Mouse (Mus musculus): ENCODE measurements around the gene Mylk.

Mylk gene

GRCm38 (mm10) chr16:35013501-35013900, 268.5 kb downstream of the Mylk start:
- DNase-seq (ENCODE audit: extremely low read depth, low read depth, low spot score) = no peak

GRCm38 (mm10) chr16:35016491-35016890, 271.5 kb downstream of the Mylk start:
- DNase-seq (ENCODE audit: extremely low read depth, low read depth, low spot score) = no peak

GRCm38 (mm10) chr16:35018470-35018974, 273.5 kb downstream of the Mylk start:
- DNase-seq (ENCODE audit: extremely low read depth, low read depth, low spot score) = peak; percentile 96

GRCm38 (mm10) chr16:35021903-35022241, 276.9 kb downstream of the Mylk start:
- peak; percentile 65 for DNase-seq (ENCODE audit: extremely low read depth, low read depth, low spot score)

GRCm38 (mm10) chr16:35022242-35023137, 277.5 kb downstream of the Mylk start, which contains the start of gene Hacd2:
Gene Hacd2 (plus strand): TSS chr16:35022428.
- no peak for DNase-seq (ENCODE audit: extremely low read depth, low read depth, low spot score)

GRCm38 (mm10) chr16:35023138-35023735, 278.2 kb downstream of the Mylk start:
- DNase-seq (ENCODE audit: extremely low read depth, low read depth, low spot score) = no peak

GRCm38 (mm10) chr16:35024300-35024699, 279.3 kb downstream of the Mylk start:
- no peak for DNase-seq (ENCODE audit: extremely low read depth, low read depth, low spot score)

GRCm38 (mm10) chr16:35025347-35025746, 280.3 kb downstream of the Mylk start:
- DNase-seq (ENCODE audit: extremely low read depth, low read depth, low spot score) = no peak

- no peak for DNase-seq (ENCODE audit: extremely low read depth, low read depth, low spot score)
These were observed 288.2 kb downstream of the Mylk start for GRCm38 (mm10) chr16:35033241-35033640.

GRCm38 (mm10) chr16:35033809-35034577, 289.0 kb downstream of the Mylk start:
- peak; percentile 88 for DNase-seq (ENCODE audit: extremely low read depth, low read depth, low spot score)

GRCm38 (mm10) chr16:35034971-35035370, 290.0 kb downstream of the Mylk start:
- DNase-seq (ENCODE audit: extremely low read depth, low read depth, low spot score) = no peak

- no peak for DNase-seq (ENCODE audit: extremely low read depth, low read depth, low spot score)
These were observed 291.7 kb downstream of the Mylk start for GRCm38 (mm10) chr16:35036754-35037153.

- DNase-seq (ENCODE audit: extremely low read depth, low read depth, low spot score) = no peak
These were observed 293.5 kb downstream of the Mylk start for GRCm38 (mm10) chr16:35038343-35039057.

GRCm38 (mm10) chr16:35040154-35040553, 295.1 kb downstream of the Mylk start:
- DNase-seq (ENCODE audit: extremely low read depth, low read depth, low spot score) = no peak

GRCm38 (mm10) chr16:35041001-35041400, 296.0 kb downstream of the Mylk start:
- DNase-seq (ENCODE audit: extremely low read depth, low read depth, low spot score) = no peak

- DNase-seq (ENCODE audit: extremely low read depth, low read depth, low spot score) = no peak
These were observed 301.2 kb downstream of the Mylk start for GRCm38 (mm10) chr16:35046081-35046775.

- no peak for DNase-seq (ENCODE audit: extremely low read depth, low read depth, low spot score)
These were observed 302.4 kb downstream of the Mylk start for GRCm38 (mm10) chr16:35047272-35047969.

GRCm38 (mm10) chr16:35051066-35051465, 306.1 kb downstream of the Mylk start:
- no peak for DNase-seq (ENCODE audit: extremely low read depth, low read depth, low spot score)
